Mouse (Mus musculus): ENCODE data around the gene Ssbp3. TPM values are rescaled to one million over a fixed set of nuclear protein-coding genes. Genes with fewer than 3 reads are reported as not detected.

Gene Ssbp3
- polyA plus RNA-seq, 1 experiment from 2014 or later: 143 TPM

GRCm38 (mm10) chr4:107001916-107002488 lies 91.5 kb downstream of the Ssbp3 start:
- 45% methylated on average over 14 of the region's 14 CpGs for WGBS
- Histone ChIP-seq H3K9me3 (no peaks in the 10 kb centered on the region), H3K27ac (replicated peaks) (peak overlapping the region; percentile 47), H3K4me2 (no peak overlapping the region), H3K4me1 (replicated peaks) (peaks cover 68% of the 10 kb centered on the region), H3K9ac (no peak overlapping the region), H3K27me3 (no peaks in the 10 kb centered on the region), H3K36me3 (no peaks in the 10 kb centered on the region), H3K4me3 (no peak overlapping the region)
- peak; percentile 43; the same call in 1 of the 2 replicates for ATAC-seq (ENCODE audit: low FRiP score, low read depth)

GRCm38 (mm10) chr4:107002517-107003165 lies 92.1 kb downstream of the Ssbp3 start:
- no peak overlapping the region for H3K4me2 ChIP-seq
- H3K4me1 ChIP-seq (replicated peaks): peaks cover 62% of the 10 kb centered on the region
- H3K36me3 ChIP-seq: no peaks in the 10 kb centered on the region
- no peak overlapping the region for H3K9ac ChIP-seq
- WGBS: 56% methylated on average over 11 of the region's 11 CpGs
- H3K27me3 ChIP-seq: no peaks in the 10 kb centered on the region
- ATAC-seq (ENCODE audit: low FRiP score, low read depth): no peak
- H3K27ac ChIP-seq (replicated peaks): peak overlapping the region; percentile 47
- no peaks in the 10 kb centered on the region for H3K9me3 ChIP-seq
- H3K4me3 ChIP-seq: no peak overlapping the region

GRCm38 (mm10) chr4:107003199-107003598 lies 92.7 kb downstream of the Ssbp3 start:
- no peak overlapping the region for H3K4me3 ChIP-seq
- H3K9ac ChIP-seq: no peak overlapping the region
- H3K4me2 ChIP-seq: no peak overlapping the region
- no peaks in the 10 kb centered on the region for H3K36me3 ChIP-seq
- ATAC-seq (ENCODE audit: low FRiP score, low read depth): no peak
- no peaks in the 10 kb centered on the region for H3K27me3 ChIP-seq
- no peak overlapping the region for H3K27ac ChIP-seq (replicated peaks)
- no peaks in the 10 kb centered on the region for H3K9me3 ChIP-seq
- 39% methylated on average over 2 of the region's 2 CpGs for WGBS
- H3K4me1 ChIP-seq (replicated peaks): peaks cover 62% of the 10 kb centered on the region

GRCm38 (mm10) chr4:107003786-107004185 lies 93.3 kb downstream of the Ssbp3 start:
- no peaks in the 10 kb centered on the region for H3K36me3 ChIP-seq
- no peak overlapping the region for H3K4me2 ChIP-seq
- H3K4me1 ChIP-seq (replicated peaks): peaks cover 62% of the 10 kb centered on the region
- H3K4me3 ChIP-seq: no peak overlapping the region
- H3K9ac ChIP-seq: no peak overlapping the region
- 78% methylated on average over 3 of the region's 3 CpGs for WGBS
- no peaks in the 10 kb centered on the region for H3K27me3 ChIP-seq
- no peak overlapping the region for H3K27ac ChIP-seq (replicated peaks)
- no peaks in the 10 kb centered on the region for H3K9me3 ChIP-seq
- ATAC-seq (ENCODE audit: low FRiP score, low read depth): no peak

GRCm38 (mm10) chr4:107004346-107004745 lies 93.8 kb downstream of the Ssbp3 start:
- H3K9ac ChIP-seq: no peak overlapping the region
- H3K27me3 ChIP-seq: no peaks in the 10 kb centered on the region
- no peaks in the 10 kb centered on the region for H3K36me3 ChIP-seq
- no peaks in the 10 kb centered on the region for H3K9me3 ChIP-seq
- H3K27ac ChIP-seq (replicated peaks): no peak overlapping the region
- H3K4me1 ChIP-seq (replicated peaks): peaks cover 59% of the 10 kb centered on the region
- 85% methylated on average over 3 of the region's 3 CpGs for WGBS
- no peak overlapping the region for H3K4me2 ChIP-seq
- no peak for ATAC-seq (ENCODE audit: low FRiP score, low read depth)
- H3K4me3 ChIP-seq: no peak overlapping the region

- no peak overlapping the region for H3K4me2 ChIP-seq
- H3K9me3 ChIP-seq: no peaks in the 10 kb centered on the region
- no peak overlapping the region for H3K27ac ChIP-seq (replicated peaks)
- WGBS: 80% methylated on average over 5 of the region's 5 CpGs
- peaks cover 51% of the 10 kb centered on the region for H3K4me1 ChIP-seq (replicated peaks)
- H3K27me3 ChIP-seq: no peaks in the 10 kb centered on the region
- H3K9ac ChIP-seq: no peak overlapping the region
- no peaks in the 10 kb centered on the region for H3K36me3 ChIP-seq
- H3K4me3 ChIP-seq: no peak overlapping the region
- ATAC-seq (ENCODE audit: low FRiP score, low read depth): no peak
These were observed 94.7 kb downstream of the Ssbp3 start for GRCm38 (mm10) chr4:107005166-107005565.

- Histone ChIP-seq H3K4me1 (replicated peaks) (peaks cover 40% of the 10 kb centered on the region), H3K9me3 (no peaks in the 10 kb centered on the region), H3K4me3 (no peak overlapping the region), H3K4me2 (no peak overlapping the region), H3K9ac (no peak overlapping the region), H3K36me3 (no peaks in the 10 kb centered on the region), H3K27ac (replicated peaks) (no peak overlapping the region), H3K27me3 (no peaks in the 10 kb centered on the region)
- 85% methylated on average over 4 of the region's 4 CpGs for WGBS
- ATAC-seq (ENCODE audit: low FRiP score, low read depth): no peak
These were observed 95.7 kb downstream of the Ssbp3 start for GRCm38 (mm10) chr4:107006229-107006628.

GRCm38 (mm10) chr4:107006807-107007206 lies 96.3 kb downstream of the Ssbp3 start:
- Histone ChIP-seq H3K4me2 (no peak overlapping the region), H3K27me3 (no peaks in the 10 kb centered on the region), H3K4me3 (no peak overlapping the region), H3K9ac (no peak overlapping the region), H3K4me1 (replicated peaks) (peaks cover 35% of the 10 kb centered on the region), H3K9me3 (no peaks in the 10 kb centered on the region), H3K27ac (replicated peaks) (no peak overlapping the region), H3K36me3 (no peaks in the 10 kb centered on the region)
- ATAC-seq (ENCODE audit: low FRiP score, low read depth): no peak
- 86% methylated on average over 6 of the region's 6 CpGs for WGBS

GRCm38 (mm10) chr4:107007359-107007758 lies 96.9 kb downstream of the Ssbp3 start:
- Histone ChIP-seq H3K27ac (replicated peaks) (no peak overlapping the region), H3K9ac (no peak overlapping the region), H3K4me2 (no peak overlapping the region), H3K4me1 (replicated peaks) (peaks cover 34% of the 10 kb centered on the region), H3K4me3 (no peak overlapping the region), H3K36me3 (no peaks in the 10 kb centered on the region), H3K27me3 (no peaks in the 10 kb centered on the region), H3K9me3 (no peaks in the 10 kb centered on the region)
- no peak for ATAC-seq (ENCODE audit: low FRiP score, low read depth)
- 86% methylated on average over 8 of the region's 8 CpGs for WGBS

- Histone ChIP-seq H3K9ac (no peak overlapping the region), H3K27ac (replicated peaks) (no peak overlapping the region), H3K9me3 (no peaks in the 10 kb centered on the region), H3K4me1 (replicated peaks) (peaks cover 32% of the 10 kb centered on the region), H3K36me3 (no peaks in the 10 kb centered on the region), H3K4me3 (no peak overlapping the region), H3K27me3 (no peaks in the 10 kb centered on the region), H3K4me2 (no peak overlapping the region)
- ATAC-seq (ENCODE audit: low FRiP score, low read depth): no peak
- WGBS: 100% methylated on average over 2 of the region's 2 CpGs
These were observed 97.7 kb downstream of the Ssbp3 start for GRCm38 (mm10) chr4:107008161-107008560.

GRCm38 (mm10) chr4:107009548-107009947 lies 99.0 kb downstream of the Ssbp3 start:
- H3K27me3 ChIP-seq: no peaks in the 10 kb centered on the region
- H3K36me3 ChIP-seq: no peaks in the 10 kb centered on the region
- 88% methylated on average over 7 of the region's 7 CpGs for WGBS
- no peak overlapping the region for H3K27ac ChIP-seq (replicated peaks)
- H3K4me3 ChIP-seq: no peak overlapping the region
- no peak overlapping the region for H3K4me2 ChIP-seq
- peaks cover 35% of the 10 kb centered on the region for H3K4me1 ChIP-seq (replicated peaks)
- no peak overlapping the region for H3K9ac ChIP-seq
- no peak for ATAC-seq (ENCODE audit: low FRiP score, low read depth)
- no peaks in the 10 kb centered on the region for H3K9me3 ChIP-seq

GRCm38 (mm10) chr4:107011325-107012004 lies 101.0 kb downstream of the Ssbp3 start:
- WGBS: 90% methylated on average over 8 of the region's 8 CpGs
- Histone ChIP-seq H3K36me3 (no peaks in the 10 kb centered on the region), H3K27ac (replicated peaks) (no peak overlapping the region), H3K9ac (no peak overlapping the region), H3K4me2 (no peak overlapping the region), H3K9me3 (no peaks in the 10 kb centered on the region), H3K4me1 (replicated peaks) (peaks cover 44% of the 10 kb centered on the region), H3K27me3 (no peaks in the 10 kb centered on the region), H3K4me3 (no peak overlapping the region)
- no peak for ATAC-seq (ENCODE audit: low FRiP score, low read depth)

Measured in hindbrain, embryonic 15.5 days (tissue).